Comparison of ENCODE assay signal across 8 mouse cellular contexts in genomic region chr17:47628851-47629676, GRCm38 (mm10). TPM values are rescaled to one million over a fixed set of nuclear protein-coding genes. Genes with fewer than 3 reads are reported as not detected.
DNase-seq lines count a peak whose midpoint lies in the region; ATAC-seq lines count a peak whose summit lies in the region.

No protein-coding gene starts in this region.

- H3K9ac ChIP-seq in intestine, embryonic 14.5 days (ENCODE audit: low read length): peak overlapping the region; percentile 72

- H3K4me2 ChIP-seq in intestine, embryonic 14.5 days (ENCODE audit: low read length): peak overlapping the region; percentile 84

- DNase-seq in adipocyte (ENCODE audit: low spot score): peak; percentile 95
- peak; percentile 97 for DNase-seq in embryo, embryonic 10 days (ENCODE audit: low spot score)
- peak; percentile 96 for DNase-seq in gastrocnemius, postnatal 14 days
- DNase-seq in intestine, embryonic 14.5 days (ENCODE audit: low spot score): peak; percentile 97
- DNase-seq in left cerebral cortex, postnatal 14 days (ENCODE audit: low spot score in 2 of 2): peak; percentile 94 to 96
- DNase-seq in mesoderm, embryonic 11.5 days (ENCODE audit: low read depth, low spot score): peak; percentile 97
- peak; percentile 90 to 91 for DNase-seq in right cerebral cortex, postnatal 36 days (ENCODE audit: low spot score in 2 of 2)
- peak; percentile 98 for DNase-seq in yolk sac, embryonic 10.5 days (ENCODE audit: low spot score)

- peak; percentile 90 for ATAC-seq in intestine, embryonic 14.5 days (replicated peaks; ENCODE audit: low FRiP score, low TSS enrichment, low read depth)

- peak overlapping the region; percentile 87 for H3K4me3 ChIP-seq in intestine, embryonic 14.5 days (ENCODE audit: low read depth, low read length)

- H3K36me3 ChIP-seq in intestine, embryonic 14.5 days (ENCODE audit: control insufficient read depth, insufficient read depth, low read length): peaks cover 24% of the 10 kb centered on the region

- intact Hi-C loops in gastrocnemius, postnatal 14 days (cut with DNase I; ENCODE audit: low total_unique reads): no loop called here
- intact Hi-C loops in left cerebral cortex, postnatal 14 days (cut with DNase I): loop anchor here (5.0 kb wide), 1 partner anchor 48 kb away; no protein-coding TSS in a partner anchor

- H3K27me3 ChIP-seq in intestine, embryonic 14.5 days (replicated peaks; ENCODE audit: control insufficient read depth, insufficient read depth, low read length): no peaks in the 10 kb centered on the region

- H3K9me3 ChIP-seq in intestine, embryonic 14.5 days (ENCODE audit: control insufficient read depth, low read length): no peaks in the 10 kb centered on the region

- H3K27ac ChIP-seq in intestine, embryonic 14.5 days (ENCODE audit: low read depth): peak overlapping the region; percentile 93

- under 1% methylated on average over 62 of the region's 63 CpGs for WGBS in intestine, embryonic 14.5 days

- peaks cover 24% of the 10 kb centered on the region for H3K4me1 ChIP-seq in intestine, embryonic 14.5 days (replicated peaks; ENCODE audit: control insufficient read depth, insufficient read depth, low read length)

RNA-seq across cellular contexts. Expression of gene Usp49, which starts 1.4 kb away (rescaled TPM):
- total RNA-seq in gastrocnemius, postnatal 14 days (2021): 1 to 10 TPM; 3.2 to 4.3 TPM
- 5.3 and 6.5 TPM in 2 replicates for polyA plus RNA-seq in intestine, embryonic 14.5 days (2014; fragmentation: Nextera tagmentation; extraction: Ambion mirVana)
- total RNA-seq in left cerebral cortex, postnatal 14 days (2021): 10 to 100 TPM in 1 of 2 experiments, 1 to 10 TPM in 1; 9.0 to 10.4 TPM

RNA-seq across cellular contexts. Expression of gene Gm20517, which starts 17.7 kb away (rescaled TPM):
- 1 to 10 TPM; 1.2 to 1.9 TPM for total RNA-seq in gastrocnemius, postnatal 14 days (2021)
- polyA plus RNA-seq in intestine, embryonic 14.5 days (2014; fragmentation: Nextera tagmentation; extraction: Ambion mirVana): 1.6 and 1.8 TPM in 2 replicates
- 1 to 10 TPM; 5.8 to 7.4 TPM for total RNA-seq in left cerebral cortex, postnatal 14 days (2021)

RNA-seq across cellular contexts. Expression of gene Med20, which starts 17.7 kb away (rescaled TPM):
- total RNA-seq in gastrocnemius, postnatal 14 days (2021): 10 to 100 TPM; 10.3 to 12.6 TPM
- polyA plus RNA-seq in intestine, embryonic 14.5 days (2014; fragmentation: Nextera tagmentation; extraction: Ambion mirVana): 45.2 and 48.2 TPM in 2 replicates
- total RNA-seq in left cerebral cortex, postnatal 14 days (2021): 10 to 100 TPM; 20.8 to 28.9 TPM

RNA-seq across cellular contexts. Expression of gene Bysl, which starts 17.8 kb away (rescaled TPM):
- 10 to 100 TPM; 12.3 to 14.8 TPM for total RNA-seq in gastrocnemius, postnatal 14 days (2021)
- polyA plus RNA-seq in intestine, embryonic 14.5 days (2014; fragmentation: Nextera tagmentation; extraction: Ambion mirVana): 25.7 and 27.4 TPM in 2 replicates
- 10 to 100 TPM; 21.0 to 21.1 TPM for total RNA-seq in left cerebral cortex, postnatal 14 days (2021)

RNA-seq across cellular contexts. Expression of gene Tomm6, which starts 59.1 kb away (rescaled TPM):
- 100 to 1,000 TPM; 147 to 153 TPM for total RNA-seq in gastrocnemius, postnatal 14 days (2021)
- 455 and 463 TPM in 2 replicates for polyA plus RNA-seq in intestine, embryonic 14.5 days (2014; fragmentation: Nextera tagmentation; extraction: Ambion mirVana)
- 100 to 1,000 TPM; 218 to 227 TPM for total RNA-seq in left cerebral cortex, postnatal 14 days (2021)

Comparison
In these comparisons a context has a peak if more than half of its experiments do, and no peak if none do; other contexts are left out.
1. Peak in every context shown above with its lines: DNase-seq, ATAC-seq, H3K4me3 ChIP-seq and H3K27ac ChIP-seq.